Mouse (Mus musculus) cerebellum, adult 2 months (tissue): ENCODE measurements around the gene Pnpla2. TPM values are rescaled to one million over a fixed set of nuclear protein-coding genes. Genes with fewer than 3 reads are reported as not detected.
"Not testable (repeated sequence)": the region's sequence is repeated elsewhere in the genome, so short reads cannot be mapped to it uniquely, and the experiment has no call there.

Experiments
- DNase-seq, 2 experiments: peaks; one replicate each; pipeline ENCODE4 v3.0.0; 2021
- H3K27ac ChIP-seq: fragments of 200-500 bp; 2 replicates; pipeline ENCODE4 v1.5.1; 2012; ENCODE audit warnings: low read length, control low read depth, inconsistent platforms; ENCODE audit not compliant: insufficient read depth
- H3K27me3 ChIP-seq: fragments of 200-500 bp; 2 replicates; pipeline ENCODE4 v1.6.1; 2012; ENCODE audit warnings: inconsistent platforms, mild to moderate bottlenecking, low read length, moderate library complexity; ENCODE audit not compliant: control insufficient read depth, insufficient read depth
- H3K4me1 ChIP-seq: fragments of 200-500 bp; 2 replicates; pipeline ENCODE4 v1.6.1; 2011; ENCODE audit warnings: low read length; ENCODE audit not compliant: control insufficient read depth, insufficient read depth
- H3K4me3 ChIP-seq: fragments of 200-500 bp; replicated peaks from 2 replicates; pipeline ENCODE3; 2011; ENCODE audit warnings: mild to moderate bottlenecking, low read depth, low read length, control low read depth; ENCODE audit not compliant: insufficient read depth
- CTCF ChIP-seq: fragments of 200-500 bp; IDR thresholded peaks from 2 replicates; pipeline ENCODE4 v1.5.1; 2011; ENCODE audit warnings: low read depth, mild to moderate bottlenecking, control low read depth, low read length, moderate library complexity, borderline replicate concordance; ENCODE audit not compliant: insufficient read depth
- POLR2A ChIP-seq: fragments of 200-500 bp; IDR thresholded peaks from 2 replicates; pipeline ENCODE4 v1.6.1; 2011; ENCODE audit warnings: low read length, control low read depth, borderline replicate concordance; ENCODE audit not compliant: insufficient read depth
- WGBS: fragments of 180-500 bp; shearing (Covaris S2); methylation state at CpG from one replicate; pipeline ENCODE4 v1.1.7; 2018; 5-methylcytosine and 5-hydroxymethylcytosine counted together
- polyA plus RNA-seq: library from polyadenylated mRNA; depleted of rRNA; stranded (reverse); fragments of >200 nt; gene quantifications from 2 replicates; pipeline ENCODE4 v1.2.3, GENCODE M21; 2012

Pnpla2 gene
- polyA plus RNA-seq, 1 experiment, result 46.8 TPM

DNA sequence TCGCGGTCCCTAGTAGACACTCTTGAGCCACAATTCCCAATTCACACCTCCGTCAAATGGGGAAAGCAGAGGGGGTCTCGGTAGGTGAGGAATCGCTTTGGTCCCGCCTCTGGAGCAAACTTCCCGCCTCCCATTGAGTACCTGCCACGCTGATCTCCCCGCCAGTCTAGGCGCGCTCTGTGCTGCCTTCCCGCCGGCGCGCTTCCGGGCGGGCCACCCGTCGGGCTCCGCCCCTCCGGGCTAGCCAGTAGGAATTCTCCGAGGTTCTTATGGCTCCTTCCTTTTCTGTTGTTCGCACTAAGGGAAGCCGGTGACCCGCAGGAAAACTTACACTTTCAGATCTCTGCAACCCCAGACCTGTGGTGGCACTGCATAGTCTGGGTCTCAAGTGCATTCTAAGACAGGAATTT, 11.2 kb upstream of the Pnpla2 start, which contains the start of gene Pidd1:
TSS of gene Pidd1 (minus strand) at position 198 of the 410 bp plus-strand sequence.
- H3K27me3 ChIP-seq, result no peaks in the 10 kb centered on the region
- 2% methylated on average over 25 of the region's 25 CpGs for WGBS
- no peak for TF ChIP-seq CTCF
- no peak for TF ChIP-seq POLR2A

GRCm38 (mm10) chr7:141446374-141446773, 8.6 kb upstream of the Pnpla2 start:
- not testable (repeated sequence) for DNase-seq, H3K4me3 ChIP-seq, H3K27me3 ChIP-seq, H3K4me1 ChIP-seq, H3K27ac ChIP-seq
- WGBS, result 83% methylated on average over 3 of the region's 3 CpGs

More for the DNA sequence above, 11.2 kb upstream of the Pnpla2 start, which contains the start of gene Pidd1:
- peak; percentile 32 to 33 for DNase-seq
- Histone ChIP-seq H3K27ac (no peak within 1 kb of the TSS), H3K4me1 (peaks cover 16% of the 10 kb centered on the region), H3K4me3 (peak within 1 kb of the TSS; percentile 17)

GRCm38 (mm10) chr7:141447110-141447991, 7.6 kb upstream of the Pnpla2 start, which contains the start of gene Rplp2:
Gene Rplp2, plus strand, starts transcription at chr7:141447370.
- WGBS, result under 1% methylated on average over 63 of the region's 63 CpGs
- no peak for TF ChIP-seq CTCF
- peak; percentile 96 for TF ChIP-seq POLR2A
- Histone ChIP-seq H3K4me3 (peak within 1 kb of the TSS; percentile 91), H3K27me3 (no peaks in the 10 kb centered on the region), H3K4me1 (peaks cover 3% of the 10 kb centered on the region), H3K27ac (peak within 1 kb of the TSS; percentile 92)
- DNase-seq, result peak; percentile 94 to 97

GRCm38 (mm10) chr7:141451928-141452327, 3.1 kb upstream of the Pnpla2 start:
- no peak overlapping the region for H3K27ac ChIP-seq
- no peak overlapping the region for H3K4me3 ChIP-seq
- H3K27me3 ChIP-seq, result no peaks in the 10 kb centered on the region
- H3K4me1 ChIP-seq, result peaks cover 17% of the 10 kb centered on the region
- TF ChIP-seq POLR2A (no peak), CTCF (no peak)
- DNase-seq, result no peak

DNA sequence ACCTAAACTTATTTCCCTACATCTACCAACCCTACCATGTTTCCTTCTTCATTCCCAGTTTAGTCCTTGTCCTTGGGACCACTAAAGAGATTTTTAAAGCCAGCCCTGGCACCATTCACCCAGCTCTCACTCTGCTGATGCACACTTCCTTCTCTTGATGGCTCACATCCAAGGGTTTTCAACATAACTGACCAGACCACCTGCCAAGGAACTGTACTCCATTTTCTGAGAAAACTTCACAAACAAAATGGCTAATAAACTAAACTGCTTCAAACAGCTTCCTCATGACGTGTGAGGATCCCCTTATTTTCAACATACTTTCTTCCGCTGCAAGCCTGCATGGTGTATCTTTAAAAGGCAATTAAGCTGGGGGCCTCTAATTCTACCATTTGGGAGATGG, 1.4 kb upstream of the Pnpla2 start:
- no peak for DNase-seq
- WGBS, result 88% methylated on average over 2 of the region's 2 CpGs
- H3K4me3 ChIP-seq, result no peak overlapping the region
- TF ChIP-seq POLR2A, result no peak
- no peak for TF ChIP-seq CTCF
- H3K27ac ChIP-seq, result no peak overlapping the region
- peaks cover 31% of the 10 kb centered on the region for H3K4me1 ChIP-seq
- H3K27me3 ChIP-seq, result no peaks in the 10 kb centered on the region

DNA sequence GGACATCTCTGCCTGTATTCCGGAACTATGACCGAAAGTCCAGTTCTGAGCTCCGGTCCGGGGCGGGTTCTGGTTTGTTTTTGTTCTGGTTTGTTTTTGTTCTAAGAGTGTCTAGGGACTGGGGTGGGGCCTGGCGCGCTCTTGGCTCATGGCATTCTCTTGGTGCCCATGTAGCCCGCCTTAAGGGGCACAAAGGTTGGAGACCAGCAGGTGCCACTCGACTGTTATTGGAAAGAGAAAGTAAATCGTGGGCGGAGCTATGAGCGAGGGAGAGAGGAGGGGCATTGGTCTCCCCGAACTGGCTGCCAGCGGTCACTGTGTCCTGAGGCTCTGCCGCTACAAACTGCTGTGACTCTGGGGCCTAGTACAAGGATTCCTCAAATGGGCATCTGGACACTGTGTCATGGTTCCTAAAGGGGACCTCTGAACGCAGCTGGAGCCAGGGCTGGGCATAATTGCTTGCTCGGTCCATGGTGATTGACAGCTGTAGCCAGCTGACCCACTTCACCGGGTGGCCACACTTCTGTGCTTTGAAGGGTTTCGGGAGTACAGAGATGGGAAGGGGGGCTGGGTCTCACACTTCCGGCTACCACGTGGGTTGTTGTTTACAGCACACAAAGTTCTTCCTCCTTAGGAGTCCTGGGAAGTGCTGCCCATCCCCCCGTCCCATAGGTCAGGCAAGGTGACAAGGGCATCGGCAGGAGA, 764 bp downstream of the Pnpla2 start:
- no peaks in the 10 kb centered on the region for H3K27me3 ChIP-seq
- DNase-seq, result peak; percentile 77 to 78
- no peak for TF ChIP-seq CTCF
- TF ChIP-seq POLR2A, result peak; percentile 35; the same call in 1 of the 2 replicates
- H3K27ac ChIP-seq, result peak overlapping the region; percentile 91
- peak overlapping the region; percentile 72 for H3K4me3 ChIP-seq
- WGBS, result 1% methylated on average over 23 of the region's 23 CpGs
- H3K4me1 ChIP-seq, result peaks cover 52% of the 10 kb centered on the region

DNA sequence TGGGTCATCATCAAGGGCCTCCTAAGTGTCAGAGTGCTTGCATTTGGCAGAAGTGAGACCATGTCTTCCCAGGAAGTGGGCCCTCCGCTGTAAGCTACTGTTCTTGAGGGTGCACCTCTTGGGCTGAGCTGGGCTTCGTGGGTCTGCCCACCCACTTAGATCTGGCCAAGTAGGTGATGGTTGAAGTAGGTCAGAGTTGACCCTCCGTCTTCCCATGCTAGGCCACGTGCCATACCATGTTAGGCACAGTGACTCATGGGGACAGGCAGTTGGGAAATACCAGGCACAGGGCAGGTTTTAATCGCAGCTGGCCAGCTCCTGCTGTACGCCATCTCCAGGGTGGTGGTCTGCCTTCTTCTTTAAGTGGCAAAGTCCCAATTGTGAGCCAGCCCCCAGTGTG, 1.7 kb downstream of the Pnpla2 start:
- TF ChIP-seq CTCF (no peak), POLR2A (no peak)
- H3K4me1 ChIP-seq, result peaks cover 55% of the 10 kb centered on the region
- peak overlapping the region; percentile 72 for H3K4me3 ChIP-seq
- H3K27me3 ChIP-seq, result no peaks in the 10 kb centered on the region
- no peak for DNase-seq
- peak overlapping the region; percentile 91 for H3K27ac ChIP-seq
- WGBS, result 62% methylated on average over 6 of the region's 6 CpGs

- 50% methylated on average over 14 of the region's 14 CpGs for WGBS
- Histone ChIP-seq H3K27me3 (no peaks in the 10 kb centered on the region), H3K4me1 (peaks cover 58% of the 10 kb centered on the region), H3K4me3 (no peak overlapping the region), H3K27ac (peak overlapping the region; percentile 91)
- DNase-seq, result peak; percentile 42 to 48
- TF ChIP-seq CTCF (no peak), POLR2A (no peak)
Observed at GRCm38 (mm10) chr7:141457236-141457635, 2.2 kb downstream of the Pnpla2 start.
